Mouse (Mus musculus) embryonic fibroblast, embryonic 13.5 days (primary cell): Measurements from ENCODE around the gene Teddm1b. TPM values are rescaled to one million over a fixed set of nuclear protein-coding genes. Genes with fewer than 3 reads are reported as not detected.

Experiments
- H3K27ac ChIP-seq: 2 replicates; pipeline ENCODE4 v1.5.1; 2012; ENCODE audit warnings: low read length, control low read depth, inconsistent platforms; ENCODE audit not compliant: insufficient read depth
- H3K4me1 ChIP-seq: 2 replicates; pipeline ENCODE4 v1.6.1; 2011; ENCODE audit warnings: low read length; ENCODE audit not compliant: control insufficient read depth, insufficient read depth
- H3K4me3 ChIP-seq: 2 replicates; pipeline ENCODE4 v1.5.1; 2011; ENCODE audit warnings: mild to moderate bottlenecking, control low read depth, low read length; ENCODE audit not compliant: insufficient read depth
- CTCF ChIP-seq: IDR thresholded peaks from 2 replicates; pipeline ENCODE4 v1.5.1; 2011; ENCODE audit warnings: mild to moderate bottlenecking, control low read depth, low read length, moderate library complexity, borderline replicate concordance; ENCODE audit not compliant: insufficient read depth
- POLR2A ChIP-seq: IDR thresholded peaks from 2 replicates; pipeline ENCODE4 v1.6.1; 2011; ENCODE audit warnings: low read depth, mild to moderate bottlenecking, control low read depth, low read length, moderate library complexity
- polyA plus RNA-seq: library from polyadenylated mRNA; stranded (reverse); fragments of >200 nt; gene quantifications from 2 replicates; pipeline ENCODE4 v1.2.4, GENCODE M21; 2011; ENCODE audit warnings: low read depth; ENCODE audit not compliant: missing spikeins, insufficient read length

Gene Teddm1b
- polyA plus RNA-seq, 1 experiment = not detected

GRCm38 (mm10) chr1:153913869-153914268 is 39.7 kb downstream of the Teddm1b start:
- Histone ChIP-seq H3K4me3 (no peak overlapping the region), H3K27ac (no peak overlapping the region), H3K4me1 (no peaks in the 10 kb centered on the region)
- TF ChIP-seq CTCF (no peak), POLR2A (no peak)

DNA sequence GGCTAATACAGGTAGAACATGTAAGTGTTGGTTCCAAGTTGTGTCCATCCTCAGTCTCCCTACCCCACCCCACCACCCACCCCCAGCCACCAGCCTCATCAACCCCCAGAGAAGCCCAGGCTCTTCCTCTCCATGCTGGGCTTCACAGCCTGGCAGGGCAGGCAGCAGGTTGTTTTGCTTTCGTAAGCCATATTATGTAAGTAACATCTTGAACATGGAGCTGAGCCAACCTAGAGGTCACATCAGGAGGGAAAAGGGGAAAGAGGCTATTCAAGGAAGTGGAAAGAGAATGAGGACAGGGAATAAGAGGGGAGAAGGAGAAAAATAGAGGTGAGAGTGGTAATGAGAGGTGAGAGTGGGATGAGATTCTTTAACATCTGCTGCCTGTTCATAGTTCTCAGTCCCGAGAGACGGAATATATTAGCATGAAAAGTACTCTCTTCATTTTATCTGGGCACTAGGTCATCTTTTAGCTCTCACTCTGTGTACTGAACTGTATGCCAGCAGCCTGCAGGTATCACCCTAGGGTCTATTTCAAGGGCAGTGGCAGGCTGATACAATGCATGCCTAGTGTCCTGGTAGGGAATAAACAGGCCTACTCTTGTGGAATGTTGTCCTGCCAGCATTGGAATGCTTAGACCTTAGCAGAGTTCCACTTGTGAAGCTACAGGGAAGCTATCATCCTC is 44.5 kb downstream of the Teddm1b start:
- no peak overlapping the region for H3K4me3 ChIP-seq
- H3K27ac ChIP-seq = no peak overlapping the region
- no peaks in the 10 kb centered on the region for H3K4me1 ChIP-seq
- TF ChIP-seq POLR2A = no peak
- TF ChIP-seq CTCF = no peak

DNA sequence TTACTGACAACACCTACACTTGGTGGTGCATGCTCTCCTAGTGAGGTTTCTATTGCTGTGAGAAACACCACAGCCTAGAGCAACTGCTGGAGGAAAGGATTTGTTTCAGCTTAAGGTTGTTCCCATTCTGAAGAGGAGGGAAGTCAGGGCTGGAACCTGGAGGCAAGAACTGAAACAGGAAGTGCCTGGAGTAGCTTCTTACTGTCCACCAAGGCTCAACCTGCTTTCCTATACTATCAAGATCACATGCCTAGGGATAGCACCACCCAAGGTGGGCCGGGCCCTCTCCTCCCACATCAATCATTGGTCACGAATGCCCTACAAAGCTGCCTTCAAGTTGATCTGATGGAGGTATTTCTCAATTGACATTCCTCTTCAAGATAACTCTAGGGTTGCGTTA is 47.5 kb downstream of the Teddm1b start:
- TF ChIP-seq CTCF (no peak), POLR2A (no peak)
- H3K27ac ChIP-seq = no peak overlapping the region
- no peak overlapping the region for H3K4me3 ChIP-seq
- H3K4me1 ChIP-seq = no peaks in the 10 kb centered on the region

GRCm38 (mm10) chr1:153922571-153923021 is 48.5 kb downstream of the Teddm1b start:
- H3K27ac ChIP-seq = no peak overlapping the region
- H3K4me1 ChIP-seq = no peaks in the 10 kb centered on the region
- TF ChIP-seq CTCF (no peak), POLR2A (no peak)
- no peak overlapping the region for H3K4me3 ChIP-seq

GRCm38 (mm10) chr1:153924395-153925385 is 50.5 kb downstream of the Teddm1b start:
- Histone ChIP-seq H3K4me3 (no peak overlapping the region), H3K27ac (no peak overlapping the region), H3K4me1 (no peaks in the 10 kb centered on the region)
- TF ChIP-seq CTCF (no peak), POLR2A (no peak)

Other genes starting within 250 kb of the Teddm1b start
- 0.39 and 0.48 TPM in 2 replicates for gene Rgs8, start 221.3 kb upstream of the Teddm1b start, polyA plus RNA-seq
- gene Rgs16, start 134.0 kb upstream of the Teddm1b start, polyA plus RNA-seq = 21.7 and 52.7 TPM in 2 replicates
- gene Rnasel, start 124.9 kb upstream of the Teddm1b start, polyA plus RNA-seq = 4.1 and 5.6 TPM in 2 replicates
- not detected in 2 replicates for gene Rgsl1, start 30.2 kb upstream of the Teddm1b start, polyA plus RNA-seq
- gene Teddm1a, start 17.4 kb downstream of the Teddm1b start, polyA plus RNA-seq = not detected in 2 replicates
- gene Glul, start 25.6 kb downstream of the Teddm1b start, polyA plus RNA-seq = 19.1 and 20.6 TPM in 2 replicates
- not detected in 2 replicates for gene Teddm2, start 25.9 kb downstream of the Teddm1b start, polyA plus RNA-seq